Comparison of ENCODE assay signal across 7 mouse cellular contexts in the genomic region with DNA sequence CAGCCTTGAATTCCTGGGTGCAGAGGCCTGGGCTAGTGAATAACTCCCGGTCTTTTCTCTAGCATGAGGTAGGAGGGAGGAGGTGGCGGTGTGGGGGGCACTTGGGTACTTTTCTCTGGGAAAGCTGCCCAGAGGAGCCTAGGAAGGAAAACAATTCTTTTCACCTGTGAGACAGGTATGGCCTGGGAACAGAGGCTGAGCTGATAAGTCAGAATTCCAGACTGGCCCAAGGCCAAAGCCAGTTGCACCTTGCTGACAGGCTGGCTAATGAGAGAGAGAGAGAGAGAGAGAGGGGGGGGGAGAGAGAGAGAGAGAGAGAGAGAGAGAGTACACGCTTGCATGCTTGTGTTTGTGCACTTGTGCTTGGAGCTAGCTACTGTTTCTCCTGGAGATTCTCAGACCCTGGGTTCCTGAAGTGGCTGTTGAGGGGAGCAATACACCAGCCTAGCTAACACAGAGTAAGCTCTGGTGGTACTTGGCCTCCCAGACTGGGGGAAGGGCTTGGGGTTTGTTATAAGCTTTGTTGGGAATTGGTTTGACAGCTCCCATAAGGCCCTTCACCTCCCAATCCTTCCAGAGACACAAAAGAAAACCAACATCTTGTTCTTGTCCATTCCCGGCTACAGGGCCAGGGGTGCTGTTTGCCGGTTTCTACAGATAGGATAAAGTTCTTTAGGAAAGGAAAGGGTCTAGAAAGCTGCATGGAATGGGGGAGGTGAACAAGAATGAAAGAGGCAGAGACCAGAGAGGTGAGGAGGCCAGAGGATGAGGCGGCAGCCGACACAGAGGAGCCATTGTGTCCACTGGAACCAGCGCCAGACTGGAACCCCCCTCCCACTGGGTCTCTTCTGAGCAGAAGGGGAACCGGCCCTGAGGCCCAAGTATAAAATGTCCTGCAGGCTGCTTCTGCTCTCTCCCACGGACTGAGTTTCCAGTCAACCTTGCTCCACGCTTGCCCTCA. TPM values are rescaled to one million over a fixed set of nuclear protein-coding genes. Genes with fewer than 3 reads are reported as not detected.
DNase-seq lines count a peak whose midpoint lies in the region; ATAC-seq lines count a peak whose summit lies in the region.

A gene (plus strand): TSS at position 739 of the 961 bp plus-strand sequence.

- H3K9me3 ChIP-seq in forebrain, embryonic 15.5 days = no peaks in the 10 kb centered on the region
- H3K9me3 ChIP-seq in limb, embryonic 12.5 days = no peaks in the 10 kb centered on the region
- H3K9me3 ChIP-seq in midbrain, embryonic 16.5 days (replicated peaks; ENCODE audit: control insufficient read depth, low read length, poor library complexity, severe bottlenecking) = no peaks in the 10 kb centered on the region

- WGBS in forebrain, embryonic 15.5 days = 16% methylated on average over 11 of the region's 11 CpGs
- WGBS in limb, embryonic 12.5 days = 28% methylated on average over 11 of the region's 11 CpGs
- 18% methylated on average over 11 of the region's 11 CpGs for WGBS in midbrain, embryonic 16.5 days

- peaks cover 39% of the 10 kb centered on the region for H3K4me1 ChIP-seq in forebrain, embryonic 15.5 days
- peaks cover 43% of the 10 kb centered on the region for H3K4me1 ChIP-seq in limb, embryonic 12.5 days (replicated peaks)
- peaks cover 30% of the 10 kb centered on the region for H3K4me1 ChIP-seq in midbrain, embryonic 16.5 days (ENCODE audit: control insufficient read depth, insufficient read depth, low read length)

- no peak for DNase-seq in thymus, postnatal 0 days (ENCODE audit: low spot score)
- no peak for DNase-seq in thymus, postnatal 36 days
- DNase-seq in left cerebral cortex, adult 11 months (ENCODE audit: low spot score) = no peak
- no peak for DNase-seq in adrenal gland, postnatal 25 days

- H3K4me3 ChIP-seq in forebrain, embryonic 15.5 days = peak within 1 kb of the TSS; percentile 45
- H3K4me3 ChIP-seq in limb, embryonic 12.5 days (replicated peaks) = peak within 1 kb of the TSS; percentile 58
- H3K4me3 ChIP-seq in midbrain, embryonic 16.5 days (ENCODE audit: low read depth, low read length) = peak within 1 kb of the TSS; percentile 25

- no peak within 1 kb of the TSS for H3K9ac ChIP-seq in forebrain, embryonic 15.5 days (replicated peaks)
- H3K9ac ChIP-seq in limb, embryonic 12.5 days (replicated peaks) = peak within 1 kb of the TSS; percentile 38
- H3K9ac ChIP-seq in midbrain, embryonic 16.5 days (ENCODE audit: low read depth, low read length) = peak within 1 kb of the TSS; percentile 42

- H3K27ac ChIP-seq in forebrain, embryonic 15.5 days (replicated peaks) = no peak within 1 kb of the TSS
- 0 out of 2 replicates have a peak within 1 kb of the TSS, but pooled peaks have one; percentile 31 for H3K27ac ChIP-seq in limb, embryonic 12.5 days
- H3K27ac ChIP-seq in midbrain, embryonic 16.5 days (ENCODE audit: low read length) = no peak within 1 kb of the TSS

- H3K27me3 ChIP-seq in forebrain, embryonic 15.5 days = peaks cover 53% of the 10 kb centered on the region
- peaks cover 57% of the 10 kb centered on the region for H3K27me3 ChIP-seq in limb, embryonic 12.5 days
- peaks cover 23% of the 10 kb centered on the region for H3K27me3 ChIP-seq in midbrain, embryonic 16.5 days (ENCODE audit: control insufficient read depth, insufficient read depth, low read depth, low read length)

- H3K36me3 ChIP-seq in forebrain, embryonic 15.5 days = no peaks in the 10 kb centered on the region
- no peaks in the 10 kb centered on the region for H3K36me3 ChIP-seq in limb, embryonic 12.5 days
- no peaks in the 10 kb centered on the region for H3K36me3 ChIP-seq in midbrain, embryonic 16.5 days (ENCODE audit: control insufficient read depth, insufficient read depth, low read length)

- peak within 1 kb of the TSS; percentile 89 for H3K4me2 ChIP-seq in forebrain, embryonic 15.5 days (replicated peaks)
- peak within 1 kb of the TSS; percentile 94 for H3K4me2 ChIP-seq in limb, embryonic 12.5 days
- H3K4me2 ChIP-seq in midbrain, embryonic 16.5 days (ENCODE audit: low read length) = peak within 1 kb of the TSS; percentile 71

- no peak for ATAC-seq in forebrain, embryonic 15.5 days (replicated peaks)
- no peak for ATAC-seq in limb, embryonic 12.5 days (ENCODE audit: insufficient number of reproducible peaks, insufficient read depth, low FRiP score, low TSS enrichment, low read depth)
- ATAC-seq in midbrain, embryonic 16.5 days = no peak

RNA-seq across cellular contexts. Expression of the gene that starts here (rescaled TPM):
- polyA plus RNA-seq in thymus, postnatal 0 days (2015; fragmentation: Nextera tagmentation; extraction: Ambion mirVana) = 13.7 and 14.8 TPM in 2 replicates
- 2.2 and 2.4 TPM in 2 replicates for polyA plus RNA-seq in forebrain, embryonic 15.5 days (2015; fragmentation: Nextera tagmentation; extraction: Ambion mirVana)
- 1.4 and 1.8 TPM in 2 replicates for polyA plus RNA-seq in limb, embryonic 12.5 days (2016; fragmentation: Nextera tagmentation; extraction: Ambion mirVana)
- 4.4 and 5.5 TPM in 2 replicates for polyA plus RNA-seq in midbrain, embryonic 16.5 days (2015; fragmentation: Nextera tagmentation; extraction: Ambion mirVana)
- 0.57 and 1.5 TPM in 2 replicates for total RNA-seq in adrenal gland, postnatal 25 days (2021)
